Mouse (Mus musculus): ENCODE data around the gene Mpc1. TPM values are rescaled to one million over a fixed set of nuclear protein-coding genes. Genes with fewer than 3 reads are reported as not detected.
"Not testable (repeated sequence)": the region's sequence is repeated elsewhere in the genome, so short reads cannot be mapped to it uniquely, and the experiment has no call there.

The Mpc1 gene
- polyA plus RNA-seq, 1 experiment from 2014 or later: 106 TPM

GRCm38 (mm10) chr17:8337159-8337558 is 54.5 kb downstream of the Mpc1 start, which contains the start of gene Prr18:
TSS of gene Prr18 (plus strand) at chr17:8337459.
- 100% methylated on average over 1 of the region's 5 CpGs for WGBS
- H3K27ac ChIP-seq; H3K4me2 ChIP-seq; H3K9me3 ChIP-seq; H3K36me3 ChIP-seq; ATAC-seq (ENCODE audit: insufficient number of reproducible peaks, insufficient read depth, low FRiP score, low TSS enrichment, low read depth); H3K4me3 ChIP-seq (replicated peaks); H3K9ac ChIP-seq (replicated peaks): not testable (repeated sequence)
- Histone ChIP-seq H3K27me3 (peaks cover 45% of the 10 kb centered on the region), H3K4me1 (replicated peaks) (peaks cover 17% of the 10 kb centered on the region)

GRCm38 (mm10) chr17:8339666-8340374 is 57.1 kb downstream of the Mpc1 start:
- Histone ChIP-seq H3K36me3 (no peaks in the 10 kb centered on the region), H3K27ac (no peak overlapping the region), H3K9ac (replicated peaks) (no peak overlapping the region), H3K27me3 (peaks cover 62% of the 10 kb centered on the region), H3K4me3 (replicated peaks) (peak overlapping the region; percentile 62), H3K9me3 (no peaks in the 10 kb centered on the region), H3K4me1 (replicated peaks) (peaks cover 17% of the 10 kb centered on the region), H3K4me2 (peak overlapping the region; percentile 100)
- WGBS: 30% methylated on average over 8 of the region's 8 CpGs
- no peak for ATAC-seq (ENCODE audit: insufficient number of reproducible peaks, insufficient read depth, low FRiP score, low TSS enrichment, low read depth)

GRCm38 (mm10) chr17:8340407-8341359 is 58.0 kb downstream of the Mpc1 start:
- H3K4me3 ChIP-seq (replicated peaks): peak overlapping the region; percentile 62
- H3K9me3 ChIP-seq: no peaks in the 10 kb centered on the region
- peak; percentile 31; the same call in 1 of the 2 replicates for ATAC-seq (ENCODE audit: insufficient number of reproducible peaks, insufficient read depth, low FRiP score, low TSS enrichment, low read depth)
- H3K36me3 ChIP-seq: no peaks in the 10 kb centered on the region
- peaks cover 17% of the 10 kb centered on the region for H3K4me1 ChIP-seq (replicated peaks)
- peaks cover 62% of the 10 kb centered on the region for H3K27me3 ChIP-seq
- H3K27ac ChIP-seq: no peak overlapping the region
- H3K9ac ChIP-seq (replicated peaks): peak overlapping the region; percentile 65
- WGBS: under 1% methylated on average over 61 of the region's 92 CpGs
- H3K4me2 ChIP-seq: peak overlapping the region; percentile 100

DNA sequence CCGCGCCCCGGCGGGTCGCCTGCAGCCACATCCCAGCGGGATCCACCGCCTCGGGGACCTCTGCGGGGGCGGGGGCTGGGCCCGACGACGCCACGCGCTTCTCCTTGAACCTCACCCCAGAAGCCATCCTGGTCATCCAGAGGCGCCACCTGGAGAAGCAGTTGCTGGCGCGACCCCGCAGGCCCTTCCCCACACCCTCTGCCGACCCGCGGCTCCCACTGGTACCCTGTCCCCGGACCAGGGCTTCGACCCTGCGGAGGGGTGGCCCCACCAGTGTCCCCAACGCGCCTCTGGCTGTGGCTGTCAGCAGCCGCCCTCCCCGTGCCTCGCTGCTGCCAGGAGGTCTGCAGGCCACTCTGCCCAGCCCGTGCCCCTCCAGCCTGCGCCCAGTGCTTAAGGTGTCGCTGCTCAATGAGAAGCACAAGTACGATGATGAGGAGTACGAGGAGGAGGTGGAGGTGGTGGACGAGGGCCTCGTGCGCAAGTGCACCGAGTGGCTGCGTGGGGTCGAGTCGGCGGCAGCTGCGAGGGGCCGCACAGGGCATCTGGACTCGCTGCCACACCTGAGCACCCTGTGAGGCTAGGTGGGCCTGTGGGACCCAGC is 58.8 kb downstream of the Mpc1 start:
- ATAC-seq (ENCODE audit: insufficient number of reproducible peaks, insufficient read depth, low FRiP score, low TSS enrichment, low read depth): no peak
- Histone ChIP-seq H3K9ac (replicated peaks) (peak overlapping the region; percentile 65), H3K4me1 (replicated peaks) (peaks cover 17% of the 10 kb centered on the region), H3K4me2 (peak overlapping the region; percentile 100), H3K27ac (no peak overlapping the region), H3K4me3 (replicated peaks) (peak overlapping the region; percentile 62), H3K36me3 (no peaks in the 10 kb centered on the region), H3K9me3 (no peaks in the 10 kb centered on the region), H3K27me3 (peaks cover 62% of the 10 kb centered on the region)
- WGBS: 10% methylated on average over 46 of the region's 46 CpGs

GRCm38 (mm10) chr17:8342706-8343105 is 60.0 kb downstream of the Mpc1 start:
- Histone ChIP-seq H3K9ac (replicated peaks) (no peak overlapping the region), H3K4me2 (no peak overlapping the region), H3K27ac (no peak overlapping the region), H3K36me3 (no peaks in the 10 kb centered on the region), H3K27me3 (peaks cover 60% of the 10 kb centered on the region), H3K4me3 (replicated peaks) (no peak overlapping the region), H3K9me3 (no peaks in the 10 kb centered on the region), H3K4me1 (replicated peaks) (peaks cover 17% of the 10 kb centered on the region)
- no peak for ATAC-seq (ENCODE audit: insufficient number of reproducible peaks, insufficient read depth, low FRiP score, low TSS enrichment, low read depth)
- 51% methylated on average over 5 of the region's 5 CpGs for WGBS

DNA sequence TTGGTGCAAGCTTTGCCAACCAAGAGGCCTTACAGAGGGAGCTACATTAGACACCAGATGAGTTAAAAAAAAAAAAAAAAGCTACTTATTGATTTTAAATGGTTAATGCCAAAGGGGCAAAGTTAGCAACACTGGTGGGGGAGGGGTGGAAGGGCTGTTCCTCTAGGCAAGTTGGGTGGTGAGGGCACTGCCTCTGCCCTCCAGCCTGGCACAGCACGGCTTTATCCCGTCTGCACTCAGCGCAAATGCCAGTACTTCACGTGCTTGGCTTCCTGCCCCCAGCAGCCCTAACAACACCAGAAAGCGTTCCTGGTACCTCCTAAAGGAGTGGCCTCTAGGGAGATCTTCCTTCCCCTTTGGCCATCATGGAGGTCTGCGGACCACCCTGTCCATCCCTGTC is 60.7 kb downstream of the Mpc1 start:
- H3K4me1 ChIP-seq (replicated peaks): peaks cover 17% of the 10 kb centered on the region

More for the DNA sequence above, 60.7 kb downstream of the Mpc1 start:
- Histone ChIP-seq H3K36me3 (no peaks in the 10 kb centered on the region), H3K27ac (no peak overlapping the region), H3K9ac (replicated peaks) (no peak overlapping the region), H3K4me2 (no peak overlapping the region), H3K9me3 (no peaks in the 10 kb centered on the region), H3K27me3 (peaks cover 54% of the 10 kb centered on the region), H3K4me3 (replicated peaks) (no peak overlapping the region)
- ATAC-seq (ENCODE audit: insufficient number of reproducible peaks, insufficient read depth, low FRiP score, low TSS enrichment, low read depth): no peak
- 76% methylated on average over 6 of the region's 6 CpGs for WGBS

Other genes with a start within 250 kb of the Mpc1 start
- 0.24 TPM in 1 of 2 replicates, not detected in the other for gene Gm49673, start 135.1 kb upstream of the Mpc1 start, polyA plus RNA-seq (2016; fragmentation: Nextera tagmentation; extraction: Ambion mirVana)
- 21.4 and 25.2 TPM in 2 replicates for gene Rnaset2a, start 134.8 kb upstream of the Mpc1 start, polyA plus RNA-seq (2016; fragmentation: Nextera tagmentation; extraction: Ambion mirVana)
- 46.1 and 49.8 TPM in 2 replicates for gene Fgfr1op, start 117.4 kb upstream of the Mpc1 start, polyA plus RNA-seq (2016; fragmentation: Nextera tagmentation; extraction: Ambion mirVana)
- not detected in 2 replicates for gene Ccr6, start 46.9 kb upstream of the Mpc1 start, polyA plus RNA-seq (2016; fragmentation: Nextera tagmentation; extraction: Ambion mirVana)
- 58.7 and 62.4 TPM in 2 replicates for gene Sft2d1, start 28.2 kb downstream of the Mpc1 start, polyA plus RNA-seq (2016; fragmentation: Nextera tagmentation; extraction: Ambion mirVana)
- 0.54 and 0.60 TPM in 2 replicates for gene Prr18, start 54.6 kb downstream of the Mpc1 start, polyA plus RNA-seq (2016; fragmentation: Nextera tagmentation; extraction: Ambion mirVana)
- gene T2, start 73.1 kb downstream of the Mpc1 start, polyA plus RNA-seq (2016; fragmentation: Nextera tagmentation; extraction: Ambion mirVana): 1.4 and 1.6 TPM in 2 replicates
- gene T, start 151.5 kb downstream of the Mpc1 start, polyA plus RNA-seq (2016; fragmentation: Nextera tagmentation; extraction: Ambion mirVana): 0.83 and 1.5 TPM in 2 replicates
- gene Pde10a, start 242.5 kb downstream of the Mpc1 start, polyA plus RNA-seq (2016; fragmentation: Nextera tagmentation; extraction: Ambion mirVana): 2.4 and 4.4 TPM in 2 replicates

Measured in limb, embryonic 12.5 days (tissue).